Mouse (Mus musculus) cortical plate, adult 2 months (tissue): ENCODE results near the gene Padi2. TPM values are rescaled to one million over a fixed set of nuclear protein-coding genes. Genes with fewer than 3 reads are reported as not detected.

Experiments used
- H3K27ac ChIP-seq: fragments of 200-500 bp; 2 replicates; pipeline ENCODE4 v1.5.1; 2012; ENCODE audit warnings: low read length, control low read depth, inconsistent platforms; ENCODE audit not compliant: insufficient read depth
- H3K4me1 ChIP-seq: fragments of 200-500 bp; 2 replicates; pipeline ENCODE4 v1.6.1; 2011; ENCODE audit warnings: low read length; ENCODE audit not compliant: control insufficient read depth, insufficient read depth
- H3K4me3 ChIP-seq: fragments of 200-500 bp; 2 replicates; pipeline ENCODE4 v1.5.1; 2011; ENCODE audit warnings: mild to moderate bottlenecking, low read length, control low read depth; ENCODE audit not compliant: insufficient read depth
- CTCF ChIP-seq: fragments of 200-500 bp; IDR thresholded peaks from 2 replicates; pipeline ENCODE4 v1.5.1; 2011; ENCODE audit warnings: mild to moderate bottlenecking, control low read depth, low read length; ENCODE audit not compliant: insufficient read depth; ENCODE audit errors: extremely low read depth
- POLR2A ChIP-seq: fragments of 200-500 bp; IDR thresholded peaks from 2 replicates; pipeline ENCODE4 v1.6.1; 2011; ENCODE audit warnings: mild to moderate bottlenecking, low read length, control low read depth; ENCODE audit not compliant: insufficient read depth; ENCODE audit errors: extremely low read depth
- polyA plus RNA-seq: library from polyadenylated mRNA; depleted of rRNA; stranded (reverse); fragments of >200 nt; gene quantifications from 2 replicates; pipeline ENCODE4 v1.2.3, GENCODE M21; 2012

Gene Padi2
- polyA plus RNA-seq, 1 experiment: 19.4 TPM

- Histone ChIP-seq H3K4me1 (no peaks in the 10 kb centered on the region), H3K4me3 (no peak overlapping the region), H3K27ac (no peak overlapping the region)
- TF ChIP-seq POLR2A: no peak
- no peak for TF ChIP-seq CTCF
Observed at GRCm38 (mm10) chr4:140977886-140978692, 71.9 kb downstream of the Padi2 start.

- TF ChIP-seq CTCF (peak; percentile 22; the same call in 1 of the 2 replicates), POLR2A (no peak)
- Histone ChIP-seq H3K4me3 (no peak overlapping the region), H3K27ac (no peak overlapping the region), H3K4me1 (no peaks in the 10 kb centered on the region)
Observed at GRCm38 (mm10) chr4:140981605-140982004, 75.5 kb downstream of the Padi2 start.

GRCm38 (mm10) chr4:140982808-140983207 lies 76.7 kb downstream of the Padi2 start:
- Histone ChIP-seq H3K4me3 (no peak overlapping the region), H3K4me1 (peaks cover 4% of the 10 kb centered on the region), H3K27ac (no peak overlapping the region)
- TF ChIP-seq POLR2A (no peak), CTCF (no peak)

- no peak overlapping the region for H3K27ac ChIP-seq
- H3K4me1 ChIP-seq: peaks cover 4% of the 10 kb centered on the region
- H3K4me3 ChIP-seq: no peak overlapping the region
- no peak for TF ChIP-seq CTCF
- no peak for TF ChIP-seq POLR2A
Observed at GRCm38 (mm10) chr4:140983442-140983841, 77.3 kb downstream of the Padi2 start.

- Histone ChIP-seq H3K4me3 (no peak overlapping the region), H3K27ac (no peak overlapping the region), H3K4me1 (peaks cover 6% of the 10 kb centered on the region)
- TF ChIP-seq POLR2A (no peak), CTCF (no peak)
Observed at GRCm38 (mm10) chr4:140984544-140984943, 78.4 kb downstream of the Padi2 start.

GRCm38 (mm10) chr4:140986024-140986710 lies 80.0 kb downstream of the Padi2 start:
- peaks cover 6% of the 10 kb centered on the region for H3K4me1 ChIP-seq
- no peak overlapping the region for H3K27ac ChIP-seq
- peak overlapping the region; percentile 57 for H3K4me3 ChIP-seq
- TF ChIP-seq POLR2A (no peak), CTCF (peak; percentile 18; the same call in 1 of the 2 replicates)

GRCm38 (mm10) chr4:140986711-140987395 lies 80.7 kb downstream of the Padi2 start, which contains the start of gene Atp13a2:
TSS of gene Atp13a2 (plus strand) at chr4:140986873.
- TF ChIP-seq CTCF (no peak), POLR2A (peak; percentile 40; the same call in 1 of the 2 replicates)
- Histone ChIP-seq H3K4me3 (peak within 1 kb of the TSS; percentile 57), H3K27ac (peak within 1 kb of the TSS; percentile 34; the same call in 1 of the 2 replicates), H3K4me1 (peaks cover 6% of the 10 kb centered on the region)

- peak overlapping the region; percentile 34; the same call in 1 of the 2 replicates for H3K27ac ChIP-seq
- no peak for TF ChIP-seq CTCF
- TF ChIP-seq POLR2A: no peak
- peaks cover 6% of the 10 kb centered on the region for H3K4me1 ChIP-seq
- H3K4me3 ChIP-seq: peak overlapping the region; percentile 57
Observed at GRCm38 (mm10) chr4:140987476-140987875, 81.3 kb downstream of the Padi2 start.

- no peak overlapping the region for H3K27ac ChIP-seq
- H3K4me3 ChIP-seq: no peak overlapping the region
- TF ChIP-seq CTCF (no peak), POLR2A (no peak)
- H3K4me1 ChIP-seq: peaks cover 6% of the 10 kb centered on the region
Observed at GRCm38 (mm10) chr4:140988706-140989290, 82.7 kb downstream of the Padi2 start.
